Mouse (Mus musculus): ENCODE measurements around the gene Pde1b. TPM values are rescaled to one million over a fixed set of nuclear protein-coding genes. Genes with fewer than 3 reads are reported as not detected.
A peak's percentile ranks its signal among the peaks of the same experiment; 100 is the strongest.

The Pde1b gene
- total RNA-seq (2021): 100 to 1,000 TPM; 111 to 112 TPM
- long read RNA-seq, full-length matches to known transcripts: 115 of 151 reads
- long read RNA-seq, partial matches to known transcripts: 26 of 151 reads
- long read RNA-seq, other reads (novel, unspliced or antisense): 10 of 151 reads

DNA sequence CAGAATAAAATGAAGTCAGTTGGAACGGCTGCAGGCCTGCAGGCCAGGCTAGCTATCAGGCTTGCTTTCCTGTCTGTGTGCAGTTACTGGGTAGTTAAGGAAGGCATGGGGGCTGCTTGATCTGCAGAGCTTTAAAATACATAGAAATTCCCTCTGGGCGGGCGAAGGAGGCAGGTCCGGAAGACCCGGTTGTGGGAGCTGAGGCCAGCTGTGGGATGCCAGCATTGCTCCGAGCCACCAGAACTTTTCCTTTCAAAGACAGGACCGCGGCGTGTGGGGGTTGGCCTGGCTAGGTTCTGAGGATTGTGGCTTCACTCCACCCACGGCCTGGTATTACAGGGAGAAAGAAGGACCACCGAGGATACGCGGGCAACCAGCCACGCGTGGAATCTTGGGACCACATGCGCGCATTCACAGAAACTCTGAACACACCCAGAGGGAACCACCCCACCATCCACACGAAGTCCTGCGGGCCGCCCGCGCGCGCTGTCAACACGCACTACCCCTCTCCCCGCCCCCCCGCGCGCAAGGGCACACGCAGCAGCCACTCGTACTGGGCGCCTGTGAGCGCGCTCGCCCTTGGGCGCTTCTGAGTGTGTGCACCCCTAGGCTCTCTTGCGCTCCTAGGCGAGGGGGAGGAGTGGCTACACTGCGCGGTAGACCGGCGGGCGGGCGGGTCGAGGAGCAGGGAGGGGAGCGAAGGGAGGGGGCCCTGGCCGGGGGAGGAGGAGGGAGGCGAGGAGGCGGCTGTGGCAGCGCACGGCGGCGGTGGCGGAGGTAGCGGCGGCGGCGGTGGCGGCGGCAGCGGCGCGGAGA lies at the start of gene Pde1b:
Gene Pde1b, plus strand, starts transcription at position 600 of the 816 bp plus-strand sequence.
- peak; percentile 48 to 69 for DNase-seq (ENCODE audit: low spot score in 2 of 2)

- DNase-seq (ENCODE audit: low spot score in 2 of 2): peak; percentile 1 to 21
These were observed 49.1 kb upstream of the Pde1b start, which contains the start of gene Nckap1l for GRCm38 (mm10) chr15:103453551-103454218. Gene Nckap1l (plus strand): TSS chr15:103453794.

GRCm38 (mm10) chr15:103454449-103454848 lies 48.4 kb upstream of the Pde1b start:
- DNase-seq (ENCODE audit: low spot score in 2 of 2): no peak

DNA sequence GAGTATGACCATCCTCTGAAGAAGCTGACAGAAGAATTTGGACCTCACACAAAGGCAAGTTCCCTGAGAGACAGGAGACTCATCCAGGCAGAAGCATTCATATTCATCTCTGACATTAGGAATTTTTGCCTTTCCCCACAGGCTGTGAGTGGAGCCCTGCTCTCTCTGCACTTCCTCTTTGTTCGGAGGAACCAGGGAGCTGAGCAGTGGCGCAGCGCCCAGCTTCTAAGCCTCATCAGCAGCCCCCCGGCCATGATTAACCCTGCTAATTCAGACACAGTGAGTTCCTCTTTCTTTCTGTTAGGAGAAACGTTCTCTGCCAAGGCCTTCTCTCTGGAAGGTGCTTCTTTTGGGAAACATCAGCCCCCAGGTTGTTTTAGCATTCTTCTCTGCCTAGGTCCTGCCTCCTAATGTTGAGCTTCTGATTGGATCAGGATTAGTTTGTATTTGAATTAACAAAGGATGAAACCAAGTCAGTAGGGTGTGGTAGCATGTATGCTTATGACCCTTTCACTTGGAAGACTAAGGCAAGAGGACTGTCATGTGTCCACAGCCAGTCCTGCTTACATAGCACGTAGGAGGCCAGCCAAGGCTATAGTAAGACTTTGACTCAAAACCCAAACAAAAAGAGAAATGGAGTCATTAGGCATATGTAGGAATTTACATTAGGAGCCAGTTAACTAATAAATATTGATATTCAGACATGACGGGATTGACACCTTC lies 40.1 kb upstream of the Pde1b start:
- DNase-seq (ENCODE audit: low spot score in 2 of 2): no peak

DNA sequence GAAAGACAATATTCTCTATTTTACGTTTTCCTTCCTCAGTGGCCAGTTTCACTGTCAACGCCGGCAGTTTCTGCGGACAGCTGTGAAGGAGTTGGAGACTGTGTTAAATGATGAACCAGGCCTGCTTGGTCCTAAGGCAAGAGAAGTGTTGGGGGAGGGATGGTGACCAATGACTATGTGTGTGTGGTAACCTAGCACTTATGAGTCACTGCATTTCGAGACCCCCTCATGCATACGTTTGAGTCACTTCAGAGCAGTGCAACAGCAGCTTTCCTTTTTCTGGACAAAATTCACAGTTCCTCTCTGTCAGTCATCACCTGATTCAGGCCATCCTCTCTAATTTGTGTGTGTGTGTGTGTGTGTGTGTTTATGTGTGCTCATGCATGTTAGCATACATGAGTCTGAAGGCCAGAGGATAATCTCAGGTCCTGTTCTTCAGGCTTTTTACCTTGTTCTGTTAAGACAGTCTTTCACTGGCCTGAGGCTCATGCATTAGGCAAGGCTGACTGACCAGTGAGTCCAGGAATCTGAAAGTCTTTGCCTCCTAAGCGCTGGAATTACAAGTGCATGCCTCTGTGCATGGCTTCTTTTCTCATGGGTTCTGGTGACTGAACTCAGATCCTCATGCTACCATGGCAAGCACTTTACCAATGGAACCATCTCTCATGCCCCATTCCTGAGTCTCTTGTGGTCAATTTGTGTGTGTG lies 31.2 kb upstream of the Pde1b start:
- no peak for DNase-seq (ENCODE audit: low spot score in 2 of 2)

GRCm38 (mm10) chr15:103472265-103472664 lies 30.6 kb upstream of the Pde1b start:
- no peak for DNase-seq (ENCODE audit: low spot score in 2 of 2)

DNA sequence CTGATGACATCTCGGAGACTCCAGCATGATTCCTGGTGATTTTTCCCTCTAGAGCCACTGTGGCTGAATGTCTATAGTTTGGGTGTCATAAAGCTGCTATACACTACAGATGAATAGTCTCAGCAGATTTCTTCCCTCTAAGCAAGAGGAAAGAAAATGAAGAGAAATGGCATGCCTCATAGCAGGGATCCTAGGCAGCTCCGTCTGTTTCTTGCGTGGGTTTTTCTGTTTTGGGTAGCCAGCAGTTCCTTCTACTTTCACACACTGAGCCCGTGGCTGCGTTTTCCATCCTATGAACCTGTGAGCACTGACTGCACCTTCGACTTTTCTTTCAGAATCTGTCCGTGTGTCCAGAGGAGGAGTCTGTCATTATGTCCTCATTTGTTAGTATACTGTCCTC lies 29.7 kb upstream of the Pde1b start:
- peak in 1 of 2 experiments; percentile 17 for DNase-seq (ENCODE audit: low spot score in 2 of 2)

DNA sequence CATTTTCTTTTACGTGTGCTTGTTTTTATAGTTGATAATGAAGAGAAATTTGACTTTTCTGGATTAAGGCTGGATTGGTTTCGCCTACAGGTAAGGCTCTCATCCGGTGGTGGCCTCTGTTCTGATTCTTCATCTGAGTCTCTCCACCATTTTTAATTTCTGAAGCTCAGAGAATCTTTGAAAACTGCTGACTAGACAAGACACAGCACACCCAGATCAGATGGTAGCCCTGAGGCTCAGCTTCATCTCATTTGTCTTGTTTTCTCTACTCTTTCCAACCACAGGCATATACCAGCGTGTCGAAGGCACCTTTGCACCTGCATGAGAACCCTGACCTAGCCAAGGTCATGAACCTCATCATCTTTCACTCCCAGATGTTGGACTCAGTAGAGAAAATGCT lies 29.1 kb upstream of the Pde1b start:
- no peak for DNase-seq (ENCODE audit: low spot score in 2 of 2)

DNA sequence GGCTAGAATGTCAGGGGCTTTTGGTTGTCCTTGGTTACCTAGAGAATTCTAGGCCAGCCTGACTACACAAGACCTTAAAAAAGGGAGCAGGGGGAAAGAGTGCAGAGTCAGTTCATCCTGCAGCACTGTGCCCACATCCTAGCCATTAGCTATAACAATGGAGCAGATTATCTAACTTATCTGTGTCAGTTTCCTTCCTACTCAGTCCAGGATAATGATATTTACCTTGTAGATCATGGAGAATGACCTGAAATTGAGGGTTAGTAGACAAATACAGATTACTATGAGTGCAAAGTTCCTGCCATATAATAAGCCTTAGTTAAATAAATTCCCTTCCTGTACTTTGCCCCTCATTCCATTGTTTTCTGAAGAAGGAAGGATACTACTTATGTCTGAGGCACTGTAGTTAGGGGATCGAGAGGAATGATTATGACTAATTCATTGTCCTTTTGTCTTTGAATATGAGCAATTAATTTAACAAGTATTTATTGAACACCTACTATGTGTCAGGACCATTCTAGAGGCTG lies 23.7 kb upstream of the Pde1b start:
- no peak for DNase-seq (ENCODE audit: low spot score in 2 of 2)

DNA sequence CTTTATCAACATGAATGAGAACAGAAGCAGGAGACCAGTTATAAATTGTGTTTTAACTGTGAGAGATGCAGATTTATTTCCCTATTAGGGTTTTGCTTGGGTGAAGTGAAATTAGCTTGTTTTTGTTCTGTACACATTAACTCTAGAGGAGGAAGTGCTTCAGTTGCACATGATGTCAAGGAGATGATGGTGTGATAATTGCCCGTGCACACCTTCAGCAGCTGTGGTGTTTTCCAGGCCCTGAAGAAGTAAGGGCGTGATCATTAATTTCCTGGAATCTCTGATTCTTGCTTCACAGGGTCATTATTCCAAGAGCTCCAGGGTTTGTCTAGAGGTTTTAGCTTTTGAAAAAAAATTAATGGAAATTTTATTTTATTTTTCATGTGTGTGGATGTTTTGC lies 22.7 kb upstream of the Pde1b start:
- DNase-seq (ENCODE audit: low spot score in 2 of 2): no peak

DNA sequence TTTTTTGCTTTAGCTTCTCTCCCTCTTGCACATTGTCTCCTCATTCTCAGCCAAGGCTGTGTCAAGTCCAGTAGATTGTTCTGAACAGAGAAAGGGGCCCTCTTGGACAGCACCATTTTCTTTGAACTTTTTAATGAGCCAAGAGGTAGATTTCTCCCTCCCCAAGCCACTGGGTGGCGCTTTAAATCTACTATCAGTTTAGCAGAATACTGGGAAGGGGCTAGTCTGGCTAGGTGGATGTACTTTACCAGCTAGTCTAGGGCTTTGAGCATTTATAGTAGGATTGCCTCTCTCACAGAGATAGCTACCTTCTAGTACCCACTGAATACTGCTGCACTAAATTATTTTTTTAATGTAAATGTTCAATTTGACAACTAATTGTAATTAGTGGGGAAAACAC lies 20.3 kb upstream of the Pde1b start:
- DNase-seq (ENCODE audit: low spot score in 2 of 2): peak in 1 of 2 experiments; percentile 64

DNA sequence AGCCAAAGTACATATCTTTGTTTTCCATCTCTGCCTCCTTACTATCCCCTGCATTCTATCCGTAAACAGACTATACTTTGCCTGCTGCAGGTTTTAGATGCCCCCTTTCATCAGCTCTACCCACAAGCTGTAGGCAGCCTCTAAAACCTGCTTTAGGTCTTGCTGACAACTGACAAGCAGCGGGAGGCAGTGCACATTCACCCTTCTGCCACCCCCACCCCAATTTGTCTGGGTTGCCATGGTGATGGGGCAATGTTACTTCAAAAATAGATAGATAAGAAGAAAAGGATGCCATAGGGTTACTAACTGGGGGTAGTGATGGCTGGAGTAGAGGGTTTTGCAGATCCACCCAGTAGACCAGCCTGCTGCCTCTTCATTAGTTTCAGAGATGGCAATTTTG lies 18.3 kb upstream of the Pde1b start:
- no peak for DNase-seq (ENCODE audit: low spot score in 2 of 2)

GRCm38 (mm10) chr15:103485106-103485505 lies 17.7 kb upstream of the Pde1b start:
- no peak for DNase-seq (ENCODE audit: low spot score in 2 of 2)

- no peak for DNase-seq (ENCODE audit: low spot score in 2 of 2)
These were observed 16.2 kb upstream of the Pde1b start for GRCm38 (mm10) chr15:103486658-103487057.

DNA sequence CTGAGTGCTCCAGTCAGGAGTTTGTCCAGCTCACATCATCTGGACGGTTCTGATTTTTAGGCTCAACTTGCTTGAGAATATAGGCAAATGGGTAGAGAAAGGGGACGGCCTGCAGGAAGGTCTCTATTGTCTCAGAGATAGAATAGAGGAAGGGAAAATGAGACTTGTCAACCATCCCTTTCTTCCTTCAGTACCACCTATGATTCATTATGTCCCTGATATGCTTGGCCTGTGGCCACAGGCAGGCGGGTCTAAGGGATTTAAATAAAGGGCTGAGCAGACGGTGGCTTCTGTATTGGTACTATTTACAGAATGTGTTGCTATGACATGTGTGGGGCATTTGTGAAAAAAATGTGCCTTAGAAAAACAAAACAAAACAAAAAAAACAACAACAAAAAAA lies 14.5 kb upstream of the Pde1b start:
- peak in 1 of 2 experiments; percentile 31 for DNase-seq (ENCODE audit: low spot score in 2 of 2)

GRCm38 (mm10) chr15:103496204-103497140 lies 6.4 kb upstream of the Pde1b start:
- DNase-seq (ENCODE audit: low spot score in 2 of 2): no peak

DNA sequence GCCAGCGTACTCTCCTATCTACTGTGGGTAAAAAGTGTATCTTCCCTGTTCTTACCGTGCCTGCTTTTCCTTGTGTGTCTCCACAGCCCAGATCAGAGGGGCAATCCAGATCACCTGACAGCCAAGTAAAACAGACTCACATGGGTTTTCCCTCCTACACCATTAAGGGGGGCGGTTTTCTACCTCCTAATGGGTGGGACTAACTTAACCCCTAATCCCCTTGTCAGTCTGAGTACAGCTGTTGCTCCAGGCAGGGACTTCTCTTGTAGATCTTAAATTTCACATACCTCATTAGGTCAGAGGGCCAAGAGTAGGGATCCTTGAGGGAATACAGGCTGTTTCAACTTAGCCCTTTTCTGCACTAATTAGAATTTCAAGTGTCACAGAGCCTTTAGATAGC lies 4.7 kb upstream of the Pde1b start:
- DNase-seq (ENCODE audit: low spot score in 2 of 2): no peak

DNA sequence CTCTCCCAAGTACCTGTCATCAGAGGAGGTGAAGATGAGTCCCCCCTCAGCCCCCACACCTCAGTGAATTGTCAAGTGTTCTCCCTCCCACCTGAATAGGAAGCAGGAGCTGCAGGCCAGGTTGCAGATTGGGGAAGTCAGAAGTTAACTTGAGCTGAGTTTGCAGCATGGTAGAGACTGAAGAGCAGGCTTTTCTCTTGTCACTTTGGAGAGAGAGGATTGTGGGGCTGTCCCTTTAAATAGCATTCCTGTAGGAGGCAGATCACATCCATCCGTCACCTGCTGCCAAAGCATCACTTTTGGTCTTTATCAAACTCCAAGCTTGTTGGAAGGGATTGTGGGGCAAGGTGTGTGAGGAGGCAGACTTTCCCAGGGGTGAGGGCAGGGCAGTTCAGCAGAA lies 2.1 kb upstream of the Pde1b start:
- DNase-seq (ENCODE audit: low spot score in 2 of 2): no peak

- no peak for DNase-seq (ENCODE audit: low spot score in 2 of 2)
These were observed 1.6 kb upstream of the Pde1b start for GRCm38 (mm10) chr15:103501186-103501585.

- no peak for DNase-seq (ENCODE audit: low spot score in 2 of 2)
These were observed 392 bp downstream of the Pde1b start for GRCm38 (mm10) chr15:103503251-103503600.

Measured in layer of hippocampus, adult 18-20 months (tissue).